In the genomic region with DNA sequence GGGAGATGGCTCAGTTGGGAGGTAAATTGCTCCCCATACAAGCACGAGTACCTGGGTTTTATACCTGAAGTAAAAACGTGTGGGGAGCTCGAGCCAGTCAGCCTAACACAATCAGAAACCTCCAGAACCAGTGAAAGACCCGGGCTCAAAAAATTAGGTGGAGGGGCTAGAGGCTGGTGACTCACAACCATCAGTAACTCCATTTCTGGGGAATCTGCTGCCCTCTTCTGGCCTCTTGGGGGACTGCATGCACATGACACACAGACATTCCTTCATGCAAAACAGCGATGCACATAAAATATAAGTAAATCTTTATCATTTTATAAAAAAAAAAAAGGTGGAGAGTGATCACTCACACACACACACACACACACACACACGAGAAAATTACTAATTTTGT, we compare ENCODE assay signal across 10 mouse cellular contexts. TPM values are rescaled to one million over a fixed set of nuclear protein-coding genes. Genes with fewer than 3 reads are reported as not detected.
DNase-seq lines count a peak whose midpoint lies in the region.
"Had no signal": no experiment of that assay in that cellular context is flagged by ENCODE, and none has a peak within 500 bp of the region (broad histone marks: within the 10 kb centered on the region; RNA-seq: fewer than 3 reads in every experiment).

No protein-coding gene starts in this region.

- no peaks in the 10 kb centered on the region for H3K9me3 ChIP-seq in heart, embryonic 10.5 days
- H3K9me3 ChIP-seq: embryonic facial prominence, embryonic 12.5 days had no signal

- no peak overlapping the region for H3K27ac ChIP-seq in heart, embryonic 10.5 days
- H3K27ac ChIP-seq: embryonic facial prominence, embryonic 12.5 days had no signal

- no peak overlapping the region for H3K4me3 ChIP-seq in heart, embryonic 10.5 days
- H3K4me3 ChIP-seq: embryonic facial prominence, embryonic 12.5 days had no signal

- intact Hi-C loops in heart, postnatal 14 days (cut with DNase I), result loop anchor here (5.0 to 10.0 kb wide), 2 partner anchors 158 to 260 kb away; a partner anchor contains a TSS

- WGBS in heart, embryonic 10.5 days, result 65% methylated on average over 6 of the region's 6 CpGs

- no peaks in the 10 kb centered on the region for H3K27me3 ChIP-seq in heart, embryonic 10.5 days (ENCODE audit: insufficient read depth, poor library complexity, severe bottlenecking)
- H3K27me3 ChIP-seq: embryonic facial prominence, embryonic 12.5 days had no signal

- peak; percentile 22 to 51 for DNase-seq in heart, postnatal 14 days
- DNase-seq in heart, embryonic 10.5 days (ENCODE audit: low spot score), result no peak
- peak; percentile 49 to 64 for DNase-seq in right cerebral cortex, postnatal 10 days (ENCODE audit: low spot score in 2 of 2)
- DNase-seq in right cerebral cortex, postnatal 36 days (ENCODE audit: low spot score in 2 of 2), result no peak
- DNase-seq in brain, adult 2 months (ENCODE audit: low read depth, low spot score), result peak; percentile 26
- peak; percentile 29 for DNase-seq in kidney, postnatal 14 days
- DNase-seq in spleen, postnatal 4 days (ENCODE audit: low spot score in 2 of 2), result peak; percentile 26 to 79
- DNase-seq in heart, adult 11 months, result no peak

- peaks cover 31% of the 10 kb centered on the region; the same call in 1 of the 2 replicates for H3K36me3 ChIP-seq in heart, embryonic 10.5 days

- H3K4me1 ChIP-seq in heart, embryonic 10.5 days, result peaks cover 18% of the 10 kb centered on the region

RNA-seq across cellular contexts. Expression of a gene that starts 4.2 kb away (rescaled TPM):
- 10 to 100 TPM; 38.0 to 44.5 TPM for total RNA-seq in heart, postnatal 14 days (2021)
- polyA plus RNA-seq in heart, embryonic 10.5 days (2016; fragmentation: Nextera tagmentation; extraction: Ambion mirVana), result 9.0 and 12.6 TPM in 2 replicates

RNA-seq across cellular contexts. Expression of a gene that starts 32.4 kb away (rescaled TPM):
- not detected for total RNA-seq in heart, postnatal 14 days (2021)
- 0.11 and 0.46 TPM in 2 replicates for polyA plus RNA-seq in heart, embryonic 10.5 days (2016; fragmentation: Nextera tagmentation; extraction: Ambion mirVana)
- polyA plus RNA-seq: intestine, embryonic 14.5 days had no signal

RNA-seq across cellular contexts. Expression of a gene that starts 46.9 kb away (rescaled TPM):
- total RNA-seq in heart, postnatal 14 days (2021), result 100 to 1,000 TPM; 167 to 186 TPM
- 914 and 924 TPM in 2 replicates for polyA plus RNA-seq in heart, embryonic 10.5 days (2016; fragmentation: Nextera tagmentation; extraction: Ambion mirVana)

Comparison
In these comparisons a context has a peak if more than half of its experiments do, and no peak if none do; other contexts are left out.
1. DNase-seq: peak in heart, postnatal 14 days (2 of 2), right cerebral cortex, postnatal 10 days (2 of 2), brain, adult 2 months (single experiment), kidney, postnatal 14 days (single experiment) and spleen, postnatal 4 days (2 of 2); none in heart, embryonic 10.5 days (single experiment), right cerebral cortex, postnatal 36 days (0 of 2) and heart, adult 11 months (single experiment).